Mouse (Mus musculus): ENCODE measurements at regions not wholly inside any gene's neighbourhood (a gene's known extent, or its start where the extent isn't known, plus 50 kb on each side); places are given as distances from the start of the nearest gene placed in this dataset.
"Not testable (repeated sequence)": the region's sequence is repeated elsewhere in the genome, so short reads cannot be mapped to it uniquely, and the experiment has no call there.

DNA sequence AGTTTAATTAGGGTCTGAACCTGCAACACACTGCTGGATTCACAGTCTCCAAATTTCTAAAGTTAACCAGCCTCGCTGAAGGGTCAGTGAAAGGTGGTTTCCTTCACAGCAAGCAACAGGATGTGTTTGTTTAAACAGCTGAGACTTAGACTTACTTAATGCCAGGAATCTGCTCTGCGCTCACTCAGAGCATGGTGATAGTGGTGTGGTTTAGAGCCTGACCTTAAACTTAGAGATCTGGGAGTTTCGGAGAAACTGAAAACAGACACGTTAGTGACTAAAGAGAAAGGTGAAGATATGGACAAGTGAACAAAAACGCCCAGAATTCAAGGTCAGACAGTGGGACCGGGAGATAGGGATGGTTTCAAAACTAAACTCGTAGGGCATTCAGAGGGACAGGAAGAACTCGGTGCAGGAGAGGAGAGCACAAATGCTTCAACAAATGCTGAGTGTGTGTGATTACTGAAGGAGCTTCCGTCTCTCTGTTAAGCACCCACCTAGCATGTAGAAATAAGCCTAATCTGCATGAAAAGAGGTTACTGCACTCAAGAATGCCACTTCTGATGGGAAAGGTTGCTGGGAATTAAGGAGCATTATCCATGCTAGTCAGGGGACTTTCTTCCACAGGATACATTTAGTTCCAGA is 97.2 kb upstream of the Ifngr1 start:
- ATAC-seq (ENCODE audit: insufficient number of reproducible peaks, insufficient read depth, low FRiP score, low TSS enrichment, low read depth) = no peak
- Histone ChIP-seq H3K36me3 (no peaks in the 10 kb centered on the region), H3K9me3 (no peaks in the 10 kb centered on the region), H3K4me3 (replicated peaks) (no peak overlapping the region), H3K27ac (no peak overlapping the region), H3K4me2 (peak overlapping the region; percentile 0; the same call in 1 of the 2 replicates), H3K4me1 (replicated peaks) (no peaks in the 10 kb centered on the region), H3K9ac (replicated peaks) (no peak overlapping the region), H3K27me3 (no peaks in the 10 kb centered on the region)
- 32% methylated on average over 9 of the region's 9 CpGs for WGBS

DNA sequence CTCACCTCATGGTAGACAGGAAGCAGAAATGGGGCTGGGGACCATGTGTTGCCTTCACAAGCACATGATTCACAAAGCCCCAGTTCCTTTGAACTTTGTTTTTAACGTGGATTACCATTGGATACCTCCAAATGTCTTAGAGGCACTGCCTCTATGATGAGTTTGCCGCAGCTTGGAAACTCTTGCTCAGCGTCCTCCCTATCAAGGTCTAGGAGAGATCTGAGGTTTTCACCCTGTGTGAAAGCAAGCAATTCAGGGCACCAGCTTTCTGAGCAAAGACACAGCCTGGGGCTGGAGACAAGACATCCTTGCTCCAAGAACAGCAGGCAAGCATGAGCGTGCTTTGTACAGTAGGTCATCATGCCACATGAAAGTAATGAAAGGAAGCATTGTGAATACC is 93.6 kb upstream of the Ifngr1 start:
- Histone ChIP-seq H3K9ac (replicated peaks) (no peak overlapping the region), H3K9me3 (no peaks in the 10 kb centered on the region), H3K27me3 (no peaks in the 10 kb centered on the region), H3K4me2 (no peak overlapping the region), H3K36me3 (no peaks in the 10 kb centered on the region), H3K4me1 (replicated peaks) (no peaks in the 10 kb centered on the region), H3K27ac (no peak overlapping the region), H3K4me3 (replicated peaks) (no peak overlapping the region)
- WGBS = 77% methylated on average over 4 of the region's 4 CpGs
- no peak for ATAC-seq (ENCODE audit: insufficient number of reproducible peaks, insufficient read depth, low FRiP score, low TSS enrichment, low read depth)

DNA sequence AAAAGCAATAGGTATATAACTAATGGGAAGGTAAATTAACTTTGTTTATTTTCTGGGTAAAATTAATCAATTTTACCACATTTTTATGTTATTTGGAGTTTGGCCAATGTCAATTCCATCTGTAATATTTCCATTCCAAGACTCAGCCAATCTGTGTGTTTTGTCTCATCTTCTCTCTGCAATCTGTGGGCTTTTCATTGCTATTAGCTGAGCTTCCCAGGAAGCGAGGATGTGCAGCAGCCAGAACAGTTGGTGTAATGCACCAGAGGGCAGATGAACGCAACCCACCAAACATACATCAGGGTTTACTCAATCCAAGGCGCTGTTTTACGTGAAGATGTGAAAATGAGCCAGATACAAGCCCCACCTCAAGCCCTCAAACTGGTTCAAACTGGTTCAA is 88.9 kb upstream of the Ifngr1 start:
- Histone ChIP-seq H3K9ac (replicated peaks) (no peak overlapping the region), H3K27ac (no peak overlapping the region), H3K4me3 (replicated peaks) (no peak overlapping the region), H3K9me3 (no peaks in the 10 kb centered on the region), H3K4me2 (no peak overlapping the region), H3K27me3 (no peaks in the 10 kb centered on the region; the same call in 1 of the 2 replicates), H3K4me1 (replicated peaks) (no peaks in the 10 kb centered on the region), H3K36me3 (no peaks in the 10 kb centered on the region)
- WGBS = 90% methylated on average over 4 of the region's 4 CpGs
- ATAC-seq (ENCODE audit: insufficient number of reproducible peaks, insufficient read depth, low FRiP score, low TSS enrichment, low read depth) = no peak

DNA sequence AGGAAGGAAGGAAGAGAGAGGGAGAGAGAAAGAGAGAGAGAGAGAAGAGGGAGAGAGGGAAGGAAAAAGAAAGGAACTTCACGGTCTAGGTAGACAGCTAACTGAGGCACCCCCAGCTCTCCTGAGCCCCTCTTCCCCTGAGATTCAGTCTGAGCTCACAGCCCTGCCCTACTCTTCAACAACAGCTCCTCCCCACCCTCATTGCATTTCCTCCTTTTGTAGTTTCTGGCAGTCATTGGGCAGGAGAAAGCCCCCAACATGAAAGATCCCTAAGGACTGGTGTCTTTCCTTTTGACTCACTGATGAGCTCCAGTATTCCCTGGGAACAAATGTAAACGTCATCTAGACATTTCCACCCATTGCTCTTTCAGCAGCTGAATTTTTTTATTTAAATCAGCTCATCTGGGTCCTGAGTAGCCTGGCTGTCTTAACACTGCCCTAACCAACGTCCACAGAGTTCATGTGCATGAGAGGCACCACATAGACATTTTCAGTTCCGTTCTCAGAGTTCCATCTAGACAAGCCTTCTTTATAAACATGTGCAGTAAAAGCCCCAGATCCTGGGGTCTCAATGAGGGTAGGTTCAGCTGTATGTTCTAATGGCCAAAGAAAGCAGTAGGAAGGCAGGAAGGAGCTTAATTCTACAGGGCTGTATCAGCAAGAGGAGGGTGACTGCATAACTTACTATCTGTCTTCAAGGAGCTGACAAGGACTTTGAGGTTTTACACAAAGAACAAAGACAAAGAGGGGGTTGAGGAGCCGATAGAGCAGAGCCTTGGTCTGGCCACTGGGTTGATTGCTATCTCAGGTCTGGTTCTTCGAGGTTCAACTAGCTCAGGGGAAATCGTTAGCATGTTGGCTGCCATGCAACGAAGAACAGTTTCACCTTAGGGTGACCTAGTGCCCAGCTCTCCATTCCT is 87.6 kb upstream of the Ifngr1 start:
- no peak for ATAC-seq (ENCODE audit: insufficient number of reproducible peaks, insufficient read depth, low FRiP score, low TSS enrichment, low read depth)
- H3K9me3 ChIP-seq = no peaks in the 10 kb centered on the region
- H3K4me2 ChIP-seq = no peak overlapping the region
- no peak overlapping the region for H3K27ac ChIP-seq
- H3K9ac ChIP-seq (replicated peaks) = no peak overlapping the region
- 58% methylated on average over 8 of the region's 8 CpGs for WGBS
- H3K4me3 ChIP-seq (replicated peaks) = no peak overlapping the region
- no peaks in the 10 kb centered on the region for H3K36me3 ChIP-seq
- H3K4me1 ChIP-seq (replicated peaks) = no peaks in the 10 kb centered on the region
- no peaks in the 10 kb centered on the region; the same call in 1 of the 2 replicates for H3K27me3 ChIP-seq

DNA sequence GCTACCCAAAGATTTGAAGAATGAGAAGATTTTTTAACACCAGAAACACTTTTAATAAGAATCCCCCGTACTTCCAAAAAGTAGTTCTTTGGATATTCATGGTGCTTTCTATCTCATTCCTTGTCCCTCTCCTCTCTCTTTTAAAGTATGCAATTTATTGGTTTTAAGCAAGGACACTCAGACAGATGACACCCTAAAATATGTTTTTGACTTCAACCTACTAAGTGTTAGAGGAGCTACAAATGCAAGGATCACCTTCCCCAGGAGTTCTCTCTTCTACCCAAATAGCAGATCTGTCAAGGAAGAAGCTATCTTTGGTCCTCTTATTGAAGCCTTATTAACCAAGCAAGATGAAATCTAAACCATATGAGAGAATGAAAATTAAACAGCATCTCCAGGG is 86.6 kb upstream of the Ifngr1 start:
- no peaks in the 10 kb centered on the region; the same call in 1 of the 2 replicates for H3K27me3 ChIP-seq
- no peak overlapping the region for H3K27ac ChIP-seq
- H3K4me2 ChIP-seq = no peak overlapping the region
- H3K36me3 ChIP-seq = no peaks in the 10 kb centered on the region
- WGBS = 94% methylated on average over 1 of the region's 1 CpGs
- H3K4me1 ChIP-seq (replicated peaks) = no peaks in the 10 kb centered on the region
- no peak overlapping the region for H3K4me3 ChIP-seq (replicated peaks)
- H3K9me3 ChIP-seq = no peaks in the 10 kb centered on the region
- ATAC-seq (ENCODE audit: insufficient number of reproducible peaks, insufficient read depth, low FRiP score, low TSS enrichment, low read depth) = no peak
- H3K9ac ChIP-seq (replicated peaks) = no peak overlapping the region

DNA sequence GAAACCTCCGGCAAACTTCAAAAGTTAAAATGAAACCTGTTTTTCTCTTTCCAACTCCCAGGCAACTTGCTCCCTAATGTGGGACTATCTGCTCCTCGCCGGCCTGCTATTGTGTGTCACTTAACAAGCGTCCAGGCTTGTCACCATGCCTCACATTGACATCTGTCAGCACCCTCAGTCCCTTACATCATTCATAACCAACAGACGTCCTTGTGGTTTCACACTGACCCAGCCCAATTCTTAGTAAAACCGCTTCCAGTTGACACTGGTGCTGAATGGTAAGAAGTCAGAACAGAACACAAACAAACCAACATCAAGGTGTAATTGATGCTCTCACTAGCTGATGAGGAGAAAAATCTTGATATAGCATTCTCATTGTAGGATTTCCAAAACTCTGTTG is 85.8 kb upstream of the Ifngr1 start:
- H3K27ac ChIP-seq = no peak overlapping the region
- no peak overlapping the region for H3K9ac ChIP-seq (replicated peaks)
- H3K36me3 ChIP-seq = no peaks in the 10 kb centered on the region
- 83% methylated on average over 6 of the region's 6 CpGs for WGBS
- no peak overlapping the region for H3K4me2 ChIP-seq
- H3K27me3 ChIP-seq = no peaks in the 10 kb centered on the region; the same call in 1 of the 2 replicates
- ATAC-seq (ENCODE audit: insufficient number of reproducible peaks, insufficient read depth, low FRiP score, low TSS enrichment, low read depth) = no peak
- no peaks in the 10 kb centered on the region for H3K9me3 ChIP-seq
- H3K4me1 ChIP-seq (replicated peaks) = no peaks in the 10 kb centered on the region
- H3K4me3 ChIP-seq (replicated peaks) = no peak overlapping the region

DNA sequence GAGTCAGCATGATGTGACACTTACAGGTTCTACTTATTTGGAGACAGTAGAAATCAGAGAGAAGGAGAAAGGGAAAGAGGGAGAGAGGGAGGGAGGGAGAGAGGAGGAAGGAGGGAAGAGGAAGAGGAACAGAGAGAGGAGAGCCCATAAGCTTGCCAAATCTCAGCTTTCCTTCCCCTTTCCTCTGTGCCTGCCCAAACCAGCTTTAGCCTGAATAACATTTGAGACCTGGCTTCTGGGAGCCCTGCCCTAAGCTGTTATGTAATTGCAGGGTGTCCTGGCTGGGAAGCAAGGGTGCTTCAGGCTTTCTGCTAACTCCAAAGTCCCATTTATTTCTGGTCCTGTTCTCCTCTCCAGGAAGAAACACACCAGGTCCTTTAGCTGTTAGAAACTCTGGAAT is 85.3 kb upstream of the Ifngr1 start:
- H3K4me1 ChIP-seq (replicated peaks) = peaks cover 4% of the 10 kb centered on the region; the same call in 1 of the 2 replicates
- no peak overlapping the region for H3K4me2 ChIP-seq
- H3K9ac ChIP-seq (replicated peaks) = no peak overlapping the region
- no peaks in the 10 kb centered on the region for H3K36me3 ChIP-seq
- H3K4me3 ChIP-seq (replicated peaks) = no peak overlapping the region
- H3K9me3 ChIP-seq = no peaks in the 10 kb centered on the region
- H3K27ac ChIP-seq = no peak overlapping the region
- no peaks in the 10 kb centered on the region; the same call in 1 of the 2 replicates for H3K27me3 ChIP-seq
- no peak for ATAC-seq (ENCODE audit: insufficient number of reproducible peaks, insufficient read depth, low FRiP score, low TSS enrichment, low read depth)

DNA sequence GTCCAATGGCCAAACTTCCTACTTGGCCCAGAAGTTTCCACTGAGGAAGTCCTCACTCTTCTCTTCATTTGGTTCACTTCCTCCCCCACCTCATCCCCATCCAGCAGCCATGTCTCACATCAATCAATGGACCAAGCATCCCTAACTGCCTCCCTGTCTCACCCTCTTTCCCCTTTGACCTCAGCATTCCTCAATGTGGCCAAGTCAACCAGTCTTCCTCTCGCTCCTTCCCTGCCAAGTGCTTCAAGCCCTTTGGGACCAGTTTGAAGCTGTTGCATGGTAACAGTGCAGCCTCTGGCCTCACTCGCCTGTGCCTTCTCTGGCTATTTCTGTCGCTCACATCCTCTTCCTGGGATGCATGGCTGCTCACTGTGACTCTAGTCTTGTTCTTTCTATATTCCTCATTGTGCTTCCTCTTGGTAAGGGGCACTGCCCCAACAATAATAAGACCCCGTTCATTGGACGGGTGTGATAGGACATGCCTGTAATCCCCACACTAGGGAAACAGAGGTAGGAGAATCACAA is 83.5 kb upstream of the Ifngr1 start:
- WGBS = 78% methylated on average over 5 of the region's 5 CpGs
- no peak for ATAC-seq (ENCODE audit: insufficient number of reproducible peaks, insufficient read depth, low FRiP score, low TSS enrichment, low read depth)
- H3K27ac ChIP-seq = no peak overlapping the region

DNA sequence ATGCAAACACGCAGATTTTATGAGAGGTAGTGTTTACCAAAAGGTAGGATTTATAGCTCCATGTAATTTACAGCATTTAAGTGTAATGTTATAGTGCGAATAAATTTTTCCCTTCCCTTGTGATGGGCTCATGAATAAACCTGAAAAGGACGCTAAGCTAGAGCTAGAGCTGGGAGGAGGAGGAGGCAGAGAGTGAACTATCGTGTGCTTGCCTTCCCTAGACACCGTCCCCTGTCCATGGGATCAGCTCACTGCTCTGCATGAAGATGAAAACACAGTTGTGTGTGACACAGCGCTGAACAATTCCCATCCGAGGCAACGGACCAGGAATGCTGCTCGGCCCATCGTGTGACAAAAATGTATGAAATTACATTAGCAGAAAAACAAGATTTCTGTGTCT is 81.7 kb upstream of the Ifngr1 start:
- ATAC-seq (ENCODE audit: insufficient number of reproducible peaks, insufficient read depth, low FRiP score, low TSS enrichment, low read depth) = no peak
- Histone ChIP-seq H3K4me3 (replicated peaks) (no peak overlapping the region), H3K4me2 (no peak overlapping the region), H3K27ac (no peak overlapping the region), H3K9me3 (no peaks in the 10 kb centered on the region), H3K4me1 (replicated peaks) (peaks cover 6% of the 10 kb centered on the region; the same call in 1 of the 2 replicates), H3K27me3 (no peaks in the 10 kb centered on the region; the same call in 1 of the 2 replicates), H3K36me3 (no peaks in the 10 kb centered on the region), H3K9ac (replicated peaks) (no peak overlapping the region)
- WGBS = 67% methylated on average over 10 of the region's 10 CpGs

More for the DNA sequence above, 83.5 kb upstream of the Ifngr1 start:
- no peak overlapping the region for H3K4me3 ChIP-seq (replicated peaks)
- H3K27me3 ChIP-seq = no peaks in the 10 kb centered on the region; the same call in 1 of the 2 replicates
- H3K4me2 ChIP-seq = no peak overlapping the region
- H3K4me1 ChIP-seq (replicated peaks) = peaks cover 6% of the 10 kb centered on the region; the same call in 1 of the 2 replicates
- H3K9ac ChIP-seq (replicated peaks) = no peak overlapping the region
- H3K36me3 ChIP-seq = no peaks in the 10 kb centered on the region
- H3K9me3 ChIP-seq = no peaks in the 10 kb centered on the region

DNA sequence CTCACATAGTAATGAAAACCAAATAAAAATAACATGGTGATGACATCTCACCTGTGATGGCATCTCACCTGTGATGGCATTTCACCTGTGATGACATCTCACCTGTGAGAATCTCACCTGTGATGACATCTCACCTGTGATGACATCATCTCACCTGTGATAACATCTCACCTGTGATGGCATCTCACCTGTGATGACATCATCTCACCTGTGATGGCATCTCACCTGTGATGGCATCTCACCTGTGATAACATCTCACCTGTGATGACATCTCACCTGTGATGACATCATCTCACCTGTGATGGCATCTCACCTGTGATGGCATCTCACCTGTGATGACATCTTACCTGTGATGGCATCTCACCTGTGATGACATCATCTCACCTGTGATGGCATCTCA is 77.4 kb upstream of the Ifngr1 start:
- H3K27ac ChIP-seq; H3K9ac ChIP-seq (replicated peaks); H3K4me1 ChIP-seq (replicated peaks); H3K9me3 ChIP-seq; H3K4me3 ChIP-seq (replicated peaks); H3K36me3 ChIP-seq; ATAC-seq (ENCODE audit: insufficient number of reproducible peaks, insufficient read depth, low FRiP score, low TSS enrichment, low read depth); H3K27me3 ChIP-seq; H3K4me2 ChIP-seq: not testable (repeated sequence)

DNA sequence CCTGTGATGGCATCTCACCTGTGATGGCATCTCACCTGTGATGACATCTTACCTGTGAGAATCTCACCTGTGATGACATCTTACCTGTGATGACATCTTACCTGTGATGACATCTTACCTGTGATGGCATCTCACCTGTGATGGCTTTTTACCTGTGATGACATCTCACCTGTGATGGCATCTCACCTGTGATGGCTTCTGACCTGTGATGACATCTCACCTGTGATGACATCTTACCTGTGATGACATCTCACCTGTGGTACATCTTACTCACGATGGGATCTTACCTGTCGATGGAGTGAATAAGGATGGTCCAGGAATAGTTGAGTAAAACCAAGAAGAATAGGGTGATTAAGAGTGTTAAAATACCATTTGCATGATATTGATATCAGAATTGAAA is 76.9 kb upstream of the Ifngr1 start:
- ATAC-seq (ENCODE audit: insufficient number of reproducible peaks, insufficient read depth, low FRiP score, low TSS enrichment, low read depth) = no peak
- Histone ChIP-seq H3K9me3 (no peaks in the 10 kb centered on the region), H3K4me1 (replicated peaks) (peaks cover 6% of the 10 kb centered on the region; the same call in 1 of the 2 replicates), H3K36me3 (no peaks in the 10 kb centered on the region), H3K4me3 (replicated peaks) (no peak overlapping the region), H3K4me2 (no peak overlapping the region), H3K27me3 (no peaks in the 10 kb centered on the region), H3K9ac (replicated peaks) (no peak overlapping the region), H3K27ac (no peak overlapping the region)
- 96% methylated on average over 2 of the region's 2 CpGs for WGBS

All from limb, embryonic 12.5 days (tissue).